Mouse (Mus musculus): Measurements from ENCODE around the gene Ankrd27. TPM values are rescaled to one million over a fixed set of nuclear protein-coding genes. Genes with fewer than 3 reads are reported as not detected.

Ankrd27 gene
- total RNA-seq, 2 experiments from 2014 or later = 46.0 to 48.1 TPM

- DNase-seq (ENCODE audit: low spot score in 2 of 2) = no peak
- intact Hi-C loops (cut with DNase I) = no loop called here
Measured at GRCm38 (mm10) chr7:35626038-35626437, 40.0 kb downstream of the Ankrd27 start.

- intact Hi-C loops (cut with DNase I) = no loop called here
- DNase-seq (ENCODE audit: low spot score in 2 of 2) = no peak
Measured at GRCm38 (mm10) chr7:35627371-35627770, 41.3 kb downstream of the Ankrd27 start.

- intact Hi-C loops (cut with DNase I) = no loop called here
- peak; percentile 17 to 44 for DNase-seq (ENCODE audit: low spot score in 2 of 2)
Measured at GRCm38 (mm10) chr7:35628496-35628895, 42.5 kb downstream of the Ankrd27 start.

DNA sequence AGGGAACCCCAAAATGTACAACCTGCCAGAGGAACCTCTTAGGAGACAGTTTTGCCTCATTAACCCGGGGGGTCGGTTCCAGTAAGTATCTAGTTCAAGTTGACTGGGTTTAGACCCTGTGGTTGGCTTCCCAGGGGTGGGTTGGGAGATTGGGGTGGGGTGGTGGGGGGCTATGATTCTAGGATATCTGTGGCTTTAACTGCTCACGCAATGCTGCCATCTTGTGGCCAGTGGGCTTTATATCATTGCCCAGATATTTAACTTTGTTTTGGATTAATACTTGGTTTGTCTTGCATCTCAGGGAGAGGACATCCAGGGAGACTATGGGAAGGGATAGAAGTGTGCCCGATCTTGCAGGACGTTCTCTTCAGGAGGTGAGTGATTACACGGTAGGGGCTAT is 50.2 kb downstream of the Ankrd27 start:
- DNase-seq (ENCODE audit: low spot score in 2 of 2) = peak; percentile 44 to 53
- intact Hi-C loops (cut with DNase I) = loop anchor here (5.0 to 10.0 kb wide), 2 partner anchors 84 to 231 kb away; no protein-coding TSS in a partner anchor

DNA sequence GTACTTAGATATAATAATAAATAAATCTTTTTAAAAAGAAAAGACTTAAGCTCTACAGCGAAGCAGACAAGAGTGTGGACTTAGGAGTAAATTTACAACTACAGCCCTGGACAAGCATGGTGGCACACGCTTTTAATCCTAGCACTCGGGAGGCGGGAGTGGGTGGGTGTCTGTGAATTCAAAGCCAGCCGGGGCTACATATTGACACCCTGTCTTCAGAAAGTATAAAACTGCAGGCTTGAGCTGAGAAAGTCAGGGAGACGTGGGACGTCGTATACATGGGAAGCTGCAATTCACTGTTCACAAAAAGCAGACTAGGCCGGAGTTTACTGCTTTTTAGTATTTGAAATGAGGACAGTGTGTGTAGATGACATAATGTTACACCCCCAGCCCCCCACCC is 50.8 kb downstream of the Ankrd27 start:
- intact Hi-C loops (cut with DNase I) = loop anchor here (5.0 to 10.0 kb wide), 2 partner anchors 85 to 232 kb away; no protein-coding TSS in a partner anchor

DNA sequence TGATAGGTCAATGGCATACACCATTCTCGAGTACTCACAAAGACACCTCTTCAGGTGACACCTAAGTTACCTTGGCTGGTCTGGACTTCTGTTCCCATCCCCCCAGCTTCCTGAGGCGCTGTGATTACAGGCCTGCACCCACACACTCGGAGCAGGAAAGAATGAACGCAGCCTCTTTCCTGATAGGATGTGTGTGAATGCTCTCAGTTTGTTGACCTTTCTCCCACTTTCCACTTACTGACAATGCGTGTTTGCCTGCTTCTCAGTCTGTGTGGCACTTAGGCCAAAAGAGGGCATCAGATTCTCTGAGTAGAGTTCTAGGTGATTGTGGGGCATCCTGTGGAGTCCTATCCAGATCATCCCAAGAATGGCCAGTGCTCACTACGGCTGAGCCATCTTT is 54.0 kb downstream of the Ankrd27 start:
- DNase-seq (ENCODE audit: low spot score in 2 of 2) = no peak
- intact Hi-C loops (cut with DNase I) = no loop called here

More for the DNA sequence above, 50.8 kb downstream of the Ankrd27 start:
- DNase-seq (ENCODE audit: low spot score in 2 of 2) = peak in 1 of 2 experiments; percentile 34

- peak in 1 of 2 experiments; percentile 24 for DNase-seq (ENCODE audit: low spot score in 2 of 2)
- intact Hi-C loops (cut with DNase I) = no loop called here
Measured at GRCm38 (mm10) chr7:35646317-35647081, 60.5 kb downstream of the Ankrd27 start.

DNA sequence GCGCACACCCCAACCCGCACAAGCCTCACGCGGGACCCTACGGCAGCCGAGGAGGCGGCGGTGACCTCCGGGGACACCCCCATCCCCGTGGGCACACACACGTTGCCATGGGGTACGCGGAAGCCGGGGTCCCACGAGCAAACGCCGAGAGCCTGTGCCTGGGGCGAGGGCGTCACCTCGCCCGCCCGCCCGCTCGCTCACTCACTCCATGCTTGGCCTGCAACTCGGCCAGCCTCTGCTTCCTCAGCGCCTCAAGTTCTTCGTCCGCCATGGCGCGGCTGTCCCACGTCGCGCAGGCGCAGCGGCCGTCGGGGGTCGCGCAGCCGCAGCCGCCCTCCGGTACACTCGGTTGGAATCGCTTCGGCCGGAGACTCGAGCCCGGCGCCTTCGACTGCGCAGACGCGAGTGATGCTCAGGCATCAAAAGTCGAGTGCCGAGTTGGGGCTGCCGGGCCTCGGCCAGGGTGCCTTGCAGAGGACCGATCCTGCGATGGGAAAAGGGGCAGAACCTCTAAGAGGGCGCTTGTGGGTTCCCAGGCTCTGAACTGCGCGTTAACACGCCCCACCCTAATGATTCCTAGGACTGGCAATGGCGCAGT is 61.2 kb downstream of the Ankrd27 start, which contains the start of gene Pdcd5:
Gene Pdcd5 (minus strand): TSS at position 421 of the 598 bp plus-strand sequence.
- intact Hi-C loops (cut with DNase I) = no loop called here
- peak; percentile 98 to 99 for DNase-seq (ENCODE audit: low spot score in 2 of 2)

DNA sequence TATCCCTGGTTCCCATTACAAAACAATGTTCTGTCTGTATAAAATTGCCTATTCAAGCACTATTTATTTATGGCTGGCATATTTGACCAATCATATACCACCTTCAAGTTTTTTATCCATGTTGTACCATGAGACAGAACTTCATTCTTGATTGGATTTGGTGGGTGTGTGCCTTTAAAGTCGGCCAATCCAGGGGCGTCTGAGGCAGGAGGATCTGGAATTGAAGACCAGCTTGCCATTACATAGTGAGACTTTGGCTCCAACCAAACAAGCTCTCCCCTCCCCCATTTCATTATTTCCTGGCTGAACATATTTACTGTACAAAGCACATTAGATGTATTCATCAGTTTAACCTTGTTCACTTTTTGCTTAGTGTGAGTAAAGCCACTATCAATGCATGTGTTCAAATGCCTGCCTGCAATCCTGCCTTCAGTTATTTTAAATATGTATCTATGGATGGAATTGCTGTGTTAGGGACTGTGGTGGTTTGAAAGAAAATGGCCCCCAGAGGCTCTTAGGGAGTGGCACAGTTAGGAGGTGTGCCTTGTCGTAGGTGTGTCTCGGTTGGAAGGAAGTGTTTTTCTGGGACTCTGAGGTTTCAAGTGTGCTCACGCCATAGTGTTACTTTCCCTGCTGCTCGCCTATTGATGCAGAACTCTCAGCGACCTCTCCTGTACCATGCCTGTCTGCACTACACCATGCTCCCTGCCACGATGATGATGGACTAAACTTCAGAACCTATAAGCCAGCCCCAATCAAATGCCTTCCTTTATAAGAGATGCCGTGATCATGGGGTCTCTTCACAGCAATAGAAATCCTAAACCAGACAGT is 62.4 kb downstream of the Ankrd27 start:
- DNase-seq (ENCODE audit: low spot score in 2 of 2) = no peak
- intact Hi-C loops (cut with DNase I) = no loop called here

DNA sequence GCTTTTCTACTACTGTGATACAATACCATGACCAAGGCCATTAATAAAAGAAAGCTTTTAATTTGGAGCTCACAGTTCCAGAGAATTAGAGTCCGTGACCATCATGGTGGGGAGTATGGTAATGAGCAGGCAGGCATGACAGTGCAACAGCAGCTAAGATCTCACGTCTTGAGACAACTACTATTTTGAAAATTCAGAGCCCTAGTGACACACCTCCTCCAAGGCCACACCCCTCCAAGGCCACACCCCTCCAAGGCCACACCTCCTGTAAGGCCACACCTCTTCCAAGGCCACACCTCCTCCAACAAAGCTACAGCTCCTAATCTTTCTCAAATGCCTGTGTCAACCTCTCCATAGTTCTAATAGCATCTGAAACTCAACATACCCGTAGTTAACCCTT is 63.0 kb downstream of the Ankrd27 start:
- DNase-seq (ENCODE audit: low spot score in 2 of 2) = peak in 1 of 2 experiments; percentile 65
- intact Hi-C loops (cut with DNase I) = no loop called here

DNA sequence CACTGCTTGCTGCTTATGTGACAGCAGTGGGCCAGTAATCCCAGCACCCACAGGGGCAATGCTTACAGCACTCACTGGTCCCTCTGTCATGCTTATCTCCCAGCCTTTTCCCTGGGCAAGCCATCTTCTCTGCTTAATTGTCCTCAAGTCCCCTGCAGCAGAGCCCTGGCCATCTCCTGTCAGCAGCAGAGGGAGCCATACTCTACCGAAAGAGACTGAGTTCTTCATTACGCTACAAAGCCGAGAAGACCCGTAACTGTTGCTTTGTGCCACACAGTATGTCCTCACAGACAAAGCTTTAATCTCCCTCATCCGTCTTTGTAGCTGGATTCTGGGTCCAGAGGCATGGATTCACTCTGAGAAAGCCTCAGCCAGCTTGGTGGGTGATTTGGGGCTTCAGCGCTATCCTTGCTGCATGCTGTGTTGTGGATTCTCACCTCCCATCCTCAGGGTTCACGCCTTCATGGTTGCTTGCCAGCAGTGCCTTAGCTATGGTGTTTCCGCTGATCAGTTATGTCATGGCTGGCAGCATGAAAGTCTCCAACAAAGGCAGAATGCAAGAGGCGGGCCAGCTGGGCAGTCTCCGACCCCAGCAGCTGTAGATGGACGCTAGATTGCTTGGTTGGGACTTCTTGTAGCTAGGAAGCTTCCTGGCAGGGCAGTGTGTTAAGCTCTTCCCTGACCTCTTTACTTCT is 64.8 kb downstream of the Ankrd27 start:
- DNase-seq (ENCODE audit: low spot score in 2 of 2) = peak; percentile 70 to 72
- intact Hi-C loops (cut with DNase I) = loop anchor here (2.0 to 5.0 kb wide), 2 partner anchors 101 to 1708 kb away; partner anchors contain the start of gene Dpy19l3

GRCm38 (mm10) chr7:35651583-35652270 is 65.7 kb downstream of the Ankrd27 start:
- DNase-seq (ENCODE audit: low spot score in 2 of 2) = peak in 1 of 2 experiments; percentile 28
- intact Hi-C loops (cut with DNase I) = loop anchor here (2.0 to 5.0 kb wide), 2 partner anchors 101 to 1707 kb away; partner anchors contain the start of gene Dpy19l3

DNA sequence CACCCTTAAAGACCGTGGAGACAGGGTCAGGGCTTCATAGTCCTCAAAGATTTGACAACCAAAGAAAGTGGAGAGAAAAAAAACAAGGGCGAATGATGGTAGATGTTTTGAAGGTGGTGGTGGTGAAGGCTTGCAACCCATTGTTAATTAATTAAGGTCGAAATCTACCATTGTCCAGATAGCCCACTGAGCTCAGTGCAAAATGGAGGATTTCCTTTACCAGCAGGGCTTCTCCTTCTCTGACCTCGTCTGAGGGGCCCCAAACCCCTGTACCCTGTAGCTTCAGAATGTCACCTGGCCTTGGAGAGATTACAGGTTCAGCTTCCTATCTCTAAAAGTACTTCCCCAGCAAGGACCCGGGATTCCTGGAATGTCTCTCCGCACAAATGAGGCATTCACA is 71.8 kb downstream of the Ankrd27 start:
- intact Hi-C loops (cut with DNase I) = no loop called here
- DNase-seq (ENCODE audit: low spot score in 2 of 2) = no peak

- intact Hi-C loops (cut with DNase I) = no loop called here
- no peak for DNase-seq (ENCODE audit: low spot score in 2 of 2)
Measured at GRCm38 (mm10) chr7:35659173-35659572, 73.1 kb downstream of the Ankrd27 start.

DNA sequence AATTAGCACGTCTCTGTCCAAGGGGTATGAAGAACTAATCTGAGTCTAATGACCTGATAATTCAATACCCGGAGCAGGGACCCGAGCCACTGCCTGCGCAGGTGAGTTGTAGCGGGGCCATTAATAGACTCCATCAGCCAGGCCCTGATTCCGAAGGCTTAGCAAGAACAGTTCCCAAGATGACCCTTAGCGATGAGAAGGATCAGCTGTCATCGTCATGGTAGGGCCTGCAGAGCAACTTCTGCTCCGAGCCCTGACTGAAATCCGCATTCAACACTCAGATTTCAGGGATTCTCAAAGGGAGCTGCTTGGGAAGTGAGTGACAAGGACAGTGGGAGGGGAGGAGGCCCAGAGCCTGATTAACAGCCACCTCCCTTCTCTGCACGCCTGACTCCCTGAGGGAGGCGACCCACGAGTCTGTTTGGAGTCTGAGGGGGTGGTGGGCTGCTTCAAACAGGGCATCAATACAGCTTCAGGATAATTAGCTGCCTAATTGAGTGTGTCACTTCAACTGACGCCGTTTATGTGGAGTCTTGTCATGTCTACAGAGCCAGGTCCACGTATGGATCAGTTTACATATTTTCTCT is 77.8 kb downstream of the Ankrd27 start:
- intact Hi-C loops (cut with DNase I) = no loop called here
- DNase-seq (ENCODE audit: low spot score in 2 of 2) = no peak

GRCm38 (mm10) chr7:35668066-35669041 is 82.3 kb downstream of the Ankrd27 start:
- intact Hi-C loops (cut with DNase I) = no loop called here

GRCm38 (mm10) chr7:35678976-35679375 is 92.9 kb downstream of the Ankrd27 start:
- no peak for DNase-seq (ENCODE audit: low spot score in 2 of 2)
- intact Hi-C loops (cut with DNase I) = no loop called here

More at GRCm38 (mm10) chr7:35668066-35669041, 82.3 kb downstream of the Ankrd27 start:
- DNase-seq (ENCODE audit: low spot score in 2 of 2) = no peak
